Mouse (Mus musculus): ENCODE results near the gene Atl1. TPM values are rescaled to one million over a fixed set of nuclear protein-coding genes. Genes with fewer than 3 reads are reported as not detected.

The Atl1 gene
- polyA plus RNA-seq, 1 experiment from 2014 or later = 6.9 TPM

- 44% methylated on average over 6 of the region's 6 CpGs for WGBS
- peak overlapping the region; percentile 14; the same call in 1 of the 2 replicates for H3K9ac ChIP-seq (ENCODE audit: low read length)
- no peak for ATAC-seq (replicated peaks; ENCODE audit: low FRiP score, low TSS enrichment, low read depth)
Measured at GRCm38 (mm10) chr12:69890051-69890450, 2.4 kb upstream of the Atl1 start.

GRCm38 (mm10) chr12:69890476-69890875 is 1.9 kb upstream of the Atl1 start:
- peak overlapping the region; percentile 73 for H3K4me2 ChIP-seq (ENCODE audit: low read length)
- peak overlapping the region; percentile 28 for H3K27ac ChIP-seq (ENCODE audit: low read depth)
- ATAC-seq (replicated peaks; ENCODE audit: low FRiP score, low TSS enrichment, low read depth) = no peak
- 6% methylated on average over 5 of the region's 5 CpGs for WGBS
- H3K9ac ChIP-seq (ENCODE audit: low read length) = no peak overlapping the region; the same call in 1 of the 2 replicates
- H3K27me3 ChIP-seq (replicated peaks; ENCODE audit: control insufficient read depth, insufficient read depth, low read length) = no peaks in the 10 kb centered on the region
- H3K4me1 ChIP-seq (replicated peaks; ENCODE audit: control insufficient read depth, insufficient read depth, low read length) = peaks cover 41% of the 10 kb centered on the region
- DNase-seq (ENCODE audit: low spot score) = no peak
- H3K9me3 ChIP-seq (ENCODE audit: control insufficient read depth, low read length) = no peaks in the 10 kb centered on the region
- peak overlapping the region; percentile 93 for H3K4me3 ChIP-seq (ENCODE audit: low read depth, low read length)
- H3K36me3 ChIP-seq (ENCODE audit: control insufficient read depth, insufficient read depth, low read length) = peaks cover 3% of the 10 kb centered on the region; the same call in 1 of the 2 replicates

More at GRCm38 (mm10) chr12:69890051-69890450, 2.4 kb upstream of the Atl1 start:
- Histone ChIP-seq H3K36me3 (ENCODE audit: control insufficient read depth, insufficient read depth, low read length) (peaks cover 3% of the 10 kb centered on the region; the same call in 1 of the 2 replicates), H3K27me3 (replicated peaks; ENCODE audit: control insufficient read depth, insufficient read depth, low read length) (no peaks in the 10 kb centered on the region), H3K27ac (ENCODE audit: low read depth) (peak overlapping the region; percentile 28), H3K4me2 (ENCODE audit: low read length) (peak overlapping the region; percentile 73), H3K4me3 (ENCODE audit: low read depth, low read length) (peak overlapping the region; percentile 6; the same call in 1 of the 2 replicates), H3K4me1 (replicated peaks; ENCODE audit: control insufficient read depth, insufficient read depth, low read length) (peaks cover 40% of the 10 kb centered on the region), H3K9me3 (ENCODE audit: control insufficient read depth, low read length) (no peaks in the 10 kb centered on the region)
- no peak for DNase-seq (ENCODE audit: low spot score)

GRCm38 (mm10) chr12:69891721-69892120 is 693 bp upstream of the Atl1 start:
- no peak for DNase-seq (ENCODE audit: low spot score)
- peak overlapping the region; percentile 96 for H3K9ac ChIP-seq (ENCODE audit: low read length)
- H3K27me3 ChIP-seq (replicated peaks; ENCODE audit: control insufficient read depth, insufficient read depth, low read length) = no peaks in the 10 kb centered on the region
- no peak for ATAC-seq (replicated peaks; ENCODE audit: low FRiP score, low TSS enrichment, low read depth)
- H3K4me1 ChIP-seq (replicated peaks; ENCODE audit: control insufficient read depth, insufficient read depth, low read length) = peaks cover 41% of the 10 kb centered on the region
- H3K4me3 ChIP-seq (ENCODE audit: low read depth, low read length) = peak overlapping the region; percentile 93
- H3K36me3 ChIP-seq (ENCODE audit: control insufficient read depth, insufficient read depth, low read length) = peaks cover 3% of the 10 kb centered on the region; the same call in 1 of the 2 replicates
- H3K4me2 ChIP-seq (ENCODE audit: low read length) = peak overlapping the region; percentile 73
- 38% methylated on average over 3 of the region's 3 CpGs for WGBS
- no peaks in the 10 kb centered on the region for H3K9me3 ChIP-seq (ENCODE audit: control insufficient read depth, low read length)
- H3K27ac ChIP-seq (ENCODE audit: low read depth) = peak overlapping the region; percentile 93

GRCm38 (mm10) chr12:69893927-69894326 is 1.5 kb downstream of the Atl1 start:
- no peaks in the 10 kb centered on the region for H3K27me3 ChIP-seq (replicated peaks; ENCODE audit: control insufficient read depth, insufficient read depth, low read length)
- no peak overlapping the region for H3K9ac ChIP-seq (ENCODE audit: low read length)
- peaks cover 30% of the 10 kb centered on the region for H3K4me1 ChIP-seq (replicated peaks; ENCODE audit: control insufficient read depth, insufficient read depth, low read length)
- WGBS = 70% methylated on average over 6 of the region's 6 CpGs
- no peak overlapping the region for H3K4me2 ChIP-seq (ENCODE audit: low read length)
- no peaks in the 10 kb centered on the region for H3K9me3 ChIP-seq (ENCODE audit: control insufficient read depth, low read length)
- ATAC-seq (replicated peaks; ENCODE audit: low FRiP score, low TSS enrichment, low read depth) = no peak
- H3K4me3 ChIP-seq (ENCODE audit: low read depth, low read length) = no peak overlapping the region
- H3K27ac ChIP-seq (ENCODE audit: low read depth) = no peak overlapping the region
- DNase-seq (ENCODE audit: low spot score) = no peak
- no peaks in the 10 kb centered on the region for H3K36me3 ChIP-seq (ENCODE audit: control insufficient read depth, insufficient read depth, low read length)

GRCm38 (mm10) chr12:69895046-69895445 is 2.6 kb downstream of the Atl1 start:
- H3K4me2 ChIP-seq (ENCODE audit: low read length) = no peak overlapping the region
- DNase-seq (ENCODE audit: low spot score) = no peak
- H3K9ac ChIP-seq (ENCODE audit: low read length) = no peak overlapping the region
- H3K4me3 ChIP-seq (ENCODE audit: low read depth, low read length) = no peak overlapping the region
- no peaks in the 10 kb centered on the region for H3K9me3 ChIP-seq (ENCODE audit: control insufficient read depth, low read length)
- H3K4me1 ChIP-seq (replicated peaks; ENCODE audit: control insufficient read depth, insufficient read depth, low read length) = peaks cover 22% of the 10 kb centered on the region
- H3K27ac ChIP-seq (ENCODE audit: low read depth) = peak overlapping the region; percentile 22; the same call in 1 of the 2 replicates
- 52% methylated on average over 2 of the region's 2 CpGs for WGBS
- no peak for ATAC-seq (replicated peaks; ENCODE audit: low FRiP score, low TSS enrichment, low read depth)
- H3K36me3 ChIP-seq (ENCODE audit: control insufficient read depth, insufficient read depth, low read length) = no peaks in the 10 kb centered on the region
- H3K27me3 ChIP-seq (replicated peaks; ENCODE audit: control insufficient read depth, insufficient read depth, low read length) = no peaks in the 10 kb centered on the region

- Histone ChIP-seq H3K4me3 (ENCODE audit: low read depth, low read length) (no peak overlapping the region), H3K4me1 (replicated peaks; ENCODE audit: control insufficient read depth, insufficient read depth, low read length) (peaks cover 8% of the 10 kb centered on the region; the same call in 1 of the 2 replicates), H3K27me3 (replicated peaks; ENCODE audit: control insufficient read depth, insufficient read depth, low read length) (no peaks in the 10 kb centered on the region), H3K36me3 (ENCODE audit: control insufficient read depth, insufficient read depth, low read length) (no peaks in the 10 kb centered on the region), H3K9ac (ENCODE audit: low read length) (no peak overlapping the region), H3K4me2 (ENCODE audit: low read length) (no peak overlapping the region), H3K9me3 (ENCODE audit: control insufficient read depth, low read length) (no peaks in the 10 kb centered on the region), H3K27ac (ENCODE audit: low read depth) (no peak overlapping the region)
- DNase-seq (ENCODE audit: low spot score) (no peak), ATAC-seq (replicated peaks; ENCODE audit: low FRiP score, low TSS enrichment, low read depth) (no peak)
- WGBS = 69% methylated on average over 4 of the region's 4 CpGs
Measured at GRCm38 (mm10) chr12:69898119-69898518, 5.7 kb downstream of the Atl1 start.

- H3K9ac ChIP-seq (ENCODE audit: low read length) = no peak overlapping the region
- 57% methylated on average over 2 of the region's 2 CpGs for WGBS
- ATAC-seq (replicated peaks; ENCODE audit: low FRiP score, low TSS enrichment, low read depth) = no peak
Measured at GRCm38 (mm10) chr12:69904991-69905390, 12.6 kb downstream of the Atl1 start.

GRCm38 (mm10) chr12:69907667-69908510 is 15.5 kb downstream of the Atl1 start:
- H3K9me3 ChIP-seq (ENCODE audit: control insufficient read depth, low read length) = no peaks in the 10 kb centered on the region
- peak overlapping the region; percentile 51 for H3K4me2 ChIP-seq (ENCODE audit: low read length)
- WGBS = 6% methylated on average over 30 of the region's 30 CpGs
- peak overlapping the region; percentile 2; the same call in 1 of the 2 replicates for H3K9ac ChIP-seq (ENCODE audit: low read length)
- no peak overlapping the region for H3K27ac ChIP-seq (ENCODE audit: low read depth)
- ATAC-seq (replicated peaks; ENCODE audit: low FRiP score, low TSS enrichment, low read depth) = peak; percentile 64; the same call in 1 of the 2 replicates
- no peaks in the 10 kb centered on the region for H3K36me3 ChIP-seq (ENCODE audit: control insufficient read depth, insufficient read depth, low read length)
- H3K4me3 ChIP-seq (ENCODE audit: low read depth, low read length) = peak overlapping the region; percentile 21
- H3K4me1 ChIP-seq (replicated peaks; ENCODE audit: control insufficient read depth, insufficient read depth, low read length) = peaks cover 4% of the 10 kb centered on the region; the same call in 1 of the 2 replicates
- peak; percentile 73 for DNase-seq (ENCODE audit: low spot score)
- H3K27me3 ChIP-seq (replicated peaks; ENCODE audit: control insufficient read depth, insufficient read depth, low read length) = no peaks in the 10 kb centered on the region

More at GRCm38 (mm10) chr12:69904991-69905390, 12.6 kb downstream of the Atl1 start:
- H3K4me1 ChIP-seq (replicated peaks; ENCODE audit: control insufficient read depth, insufficient read depth, low read length) = peaks cover 4% of the 10 kb centered on the region; the same call in 1 of the 2 replicates
- no peaks in the 10 kb centered on the region for H3K36me3 ChIP-seq (ENCODE audit: control insufficient read depth, insufficient read depth, low read length)
- H3K9me3 ChIP-seq (ENCODE audit: control insufficient read depth, low read length) = no peaks in the 10 kb centered on the region
- no peak overlapping the region for H3K4me2 ChIP-seq (ENCODE audit: low read length)
- H3K27me3 ChIP-seq (replicated peaks; ENCODE audit: control insufficient read depth, insufficient read depth, low read length) = no peaks in the 10 kb centered on the region
- no peak overlapping the region for H3K27ac ChIP-seq (ENCODE audit: low read depth)
- no peak overlapping the region for H3K4me3 ChIP-seq (ENCODE audit: low read depth, low read length)
- DNase-seq (ENCODE audit: low spot score) = peak; percentile 25
